Mouse (Mus musculus) heart, adult 2 months (tissue): ENCODE data around the gene Kcnk1. TPM values are rescaled to one million over a fixed set of nuclear protein-coding genes. Genes with fewer than 3 reads are reported as not detected.

ENCODE experiments used
- DNase-seq, 2 experiments: peaks; one replicate each; pipeline ENCODE4 v3.0.0; 2021
- H3K27ac ChIP-seq: fragments of 200-600 bp; 2 replicates; pipeline ENCODE4 v1.8.1; 2022
- H3K27me3 ChIP-seq: fragments of 200-500 bp; 2 replicates; pipeline ENCODE4 v1.6.1; 2012; ENCODE audit warnings: mild to moderate bottlenecking, low read length, inconsistent platforms, mixed read lengths; ENCODE audit not compliant: control insufficient read depth, insufficient read depth
- H3K36me3 ChIP-seq: fragments of 200-500 bp; 2 replicates; pipeline ENCODE4 v1.6.1; 2012; ENCODE audit warnings: low read length, inconsistent platforms; ENCODE audit not compliant: control insufficient read depth, insufficient read depth
- H3K4me1 ChIP-seq: fragments of 200-500 bp; 2 replicates; pipeline ENCODE4 v1.6.1; 2011; ENCODE audit warnings: low read length; ENCODE audit not compliant: control insufficient read depth, insufficient read depth
- H3K4me3 ChIP-seq: fragments of 200-600 bp; 2 replicates; pipeline ENCODE4 v1.8.1; 2022
- H3K79me2 ChIP-seq: fragments of 200-500 bp; replicated peaks from 2 replicates; pipeline ENCODE4 v1.6.1; 2012; ENCODE audit warnings: mild to moderate bottlenecking, inconsistent platforms, low read length, moderate library complexity, mixed read lengths; ENCODE audit not compliant: control insufficient read depth, insufficient read depth
- H3K9ac ChIP-seq: fragments of 200-500 bp; 2 replicates; pipeline ENCODE4 v1.6.1; 2012; ENCODE audit warnings: low read depth, mild to moderate bottlenecking, control low read depth, inconsistent platforms, low read length, mixed read lengths
- CTCF ChIP-seq: fragments of 200-600 bp; IDR thresholded peaks from 2 replicates; pipeline ENCODE4 v1.8.1; 2022; ENCODE audit warnings: antibody characterized with exemption, mild to moderate bottlenecking, moderate library complexity
- EP300 ChIP-seq: fragments of 200-500 bp; IDR thresholded peaks from 2 replicates; pipeline ENCODE4 v1.6.1; 2011; ENCODE audit warnings: low read depth, low read length, control low read depth; ENCODE audit not compliant: insufficient read depth
- POLR2A ChIP-seq: fragments of 200-500 bp; IDR thresholded peaks from 2 replicates; pipeline ENCODE4 v1.6.1; 2011; ENCODE audit warnings: mild to moderate bottlenecking, low read depth, low read length, control low read depth; ENCODE audit not compliant: insufficient read depth
- WGBS: fragments of 180-500 bp; shearing (Covaris S2); methylation state at CpG from one replicate; pipeline ENCODE4 v1.1.7; 2018; 5-methylcytosine and 5-hydroxymethylcytosine counted together
- intact Hi-C: fragments of 180-260 bp; cut with DNase I; formaldehyde crosslinking; loops from one replicate; pipeline ENCODE4 v1.15.1; 2025
- polyA plus RNA-seq: library from polyadenylated mRNA; depleted of rRNA; stranded (reverse); fragments of >200 nt; gene quantifications from 2 replicates; pipeline ENCODE4 v1.2.3, GENCODE M21; 2012
- total RNA-seq, 2 experiments: library from RNA; stranded (reverse); gene quantifications; 2 replicates each; pipeline ENCODE4 v1.2.3; 2021

The Kcnk1 gene
- total and polyA plus RNA-seq, 3 experiments = 0.31 to 0.78 TPM; not detected in 1

DNA sequence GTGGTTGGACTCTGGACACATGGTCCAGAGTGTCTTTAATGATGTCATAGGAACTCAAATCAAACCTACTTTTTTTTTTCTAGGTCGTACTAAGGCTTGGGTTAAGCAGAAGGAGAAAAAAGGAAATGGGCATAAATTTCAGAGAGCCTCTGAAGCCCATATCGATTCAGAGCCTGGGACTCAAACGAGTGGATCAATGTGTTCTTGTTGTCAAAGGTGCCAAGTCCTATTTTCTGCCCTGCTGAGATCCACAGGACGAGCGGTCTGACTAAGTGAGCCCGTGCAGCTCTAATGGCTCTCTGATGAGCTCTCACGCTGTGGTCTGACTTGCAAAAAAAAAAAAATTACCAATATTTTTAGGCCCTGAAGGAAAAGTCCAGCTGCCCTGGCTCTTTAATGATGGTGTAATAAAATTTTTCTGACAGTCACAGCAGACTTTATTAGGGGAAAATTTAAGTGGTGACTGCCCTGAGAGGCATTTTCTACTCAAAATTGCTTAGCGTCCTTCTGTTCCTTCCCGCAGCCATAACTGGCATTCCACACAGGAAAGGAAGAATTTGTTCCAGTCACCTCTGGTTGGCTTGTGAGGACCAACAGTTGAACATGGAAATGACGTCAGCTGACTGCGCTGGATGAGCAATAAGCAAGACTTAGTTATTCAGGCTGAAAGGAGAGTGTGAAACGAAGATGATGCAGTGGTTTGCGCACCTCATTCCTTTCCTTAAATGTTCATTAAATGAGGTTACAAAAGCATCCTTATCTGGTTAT, 37.6 kb upstream of the Kcnk1 start:
- H3K27ac ChIP-seq = no peak overlapping the region
- H3K36me3 ChIP-seq = no peaks in the 10 kb centered on the region
- TF ChIP-seq CTCF (no peak), EP300 (no peak), POLR2A (no peak)
- H3K27me3 ChIP-seq = peaks cover 2% of the 10 kb centered on the region; the same call in 1 of the 2 replicates
- H3K4me1 ChIP-seq = no peaks in the 10 kb centered on the region
- intact Hi-C loops = no loop called here
- H3K9ac ChIP-seq = no peak overlapping the region
- 68% methylated on average over 13 of the region's 13 CpGs for WGBS
- no peak overlapping the region for H3K4me3 ChIP-seq
- H3K79me2 ChIP-seq = no peaks in the 10 kb centered on the region
- DNase-seq = no peak

DNA sequence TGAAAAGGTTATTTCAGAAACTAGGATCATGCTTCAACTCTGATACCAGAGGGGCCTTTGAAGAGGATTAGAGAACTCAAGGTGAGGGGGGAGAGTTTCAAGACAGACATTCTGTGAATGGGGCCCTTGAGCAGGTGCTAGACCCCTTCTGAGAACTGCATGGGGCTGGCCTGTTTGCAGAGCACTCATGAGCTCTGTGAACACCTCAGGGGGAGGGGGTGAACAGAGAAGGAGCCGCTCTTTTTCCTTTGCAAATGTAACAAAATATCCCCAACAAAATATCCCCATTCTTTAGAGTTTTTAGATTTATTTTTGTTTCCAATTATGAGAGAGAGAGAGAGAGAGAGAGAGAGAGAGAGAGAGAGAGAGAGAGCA, 37.0 kb upstream of the Kcnk1 start:
- TF ChIP-seq CTCF (no peak), EP300 (no peak), POLR2A (no peak)
- Histone ChIP-seq H3K36me3 (no peaks in the 10 kb centered on the region), H3K4me3 (no peak overlapping the region), H3K27me3 (peaks cover 2% of the 10 kb centered on the region; the same call in 1 of the 2 replicates), H3K27ac (no peak overlapping the region), H3K9ac (no peak overlapping the region), H3K4me1 (no peaks in the 10 kb centered on the region), H3K79me2 (no peaks in the 10 kb centered on the region)
- 83% methylated on average over 1 of the region's 1 CpGs for WGBS
- intact Hi-C loops = no loop called here
- DNase-seq = no peak

DNA sequence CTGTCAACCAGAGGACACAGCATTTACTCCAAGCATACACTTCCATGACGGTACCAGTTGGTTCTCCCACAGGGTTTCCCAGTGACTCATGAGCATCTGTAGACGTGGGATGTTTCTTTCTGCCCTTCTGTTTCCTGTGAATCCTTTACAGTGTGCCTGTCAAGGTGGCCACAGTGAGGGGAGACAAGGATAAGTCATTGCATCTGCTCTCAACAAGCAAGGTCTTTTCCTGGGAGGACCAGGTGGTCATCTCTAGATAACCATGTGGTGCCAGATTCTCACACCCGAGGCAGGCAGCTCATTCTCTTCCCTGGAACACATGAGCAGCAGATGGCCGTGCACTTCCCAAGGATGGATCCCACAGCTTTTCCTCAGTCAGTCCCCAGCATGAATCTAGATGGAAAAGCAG, 35.6 kb upstream of the Kcnk1 start:
- intact Hi-C loops = no loop called here
- Histone ChIP-seq H3K27ac (no peak overlapping the region), H3K79me2 (no peaks in the 10 kb centered on the region), H3K4me3 (no peak overlapping the region), H3K36me3 (no peaks in the 10 kb centered on the region), H3K9ac (no peak overlapping the region), H3K4me1 (no peaks in the 10 kb centered on the region), H3K27me3 (peaks cover 4% of the 10 kb centered on the region)
- TF ChIP-seq EP300 (no peak), POLR2A (no peak), CTCF (no peak)
- DNase-seq = no peak
- 20% methylated on average over 4 of the region's 4 CpGs for WGBS

DNA sequence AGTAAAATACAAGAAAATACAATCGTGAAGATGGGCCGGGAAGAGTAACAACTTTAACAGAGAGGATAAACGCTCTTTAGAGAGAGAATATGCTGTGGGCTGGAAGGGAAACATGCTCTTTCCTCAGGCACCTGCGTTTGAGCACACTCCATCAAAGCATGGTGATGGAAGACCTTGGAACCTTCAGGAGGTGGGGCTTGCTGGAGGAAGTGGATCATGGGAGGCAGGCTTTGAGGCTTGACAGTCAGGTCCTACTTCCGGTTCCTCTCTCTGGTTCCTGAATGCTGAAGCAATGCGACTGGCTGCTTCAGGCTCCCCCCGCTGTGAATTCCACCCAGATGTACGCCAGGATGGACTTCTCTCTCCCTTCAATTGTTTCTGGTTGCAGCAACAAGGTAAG, 34.9 kb upstream of the Kcnk1 start:
- Histone ChIP-seq H3K9ac (no peak overlapping the region), H3K4me3 (no peak overlapping the region), H3K36me3 (no peaks in the 10 kb centered on the region), H3K27me3 (peaks cover 4% of the 10 kb centered on the region), H3K27ac (no peak overlapping the region), H3K4me1 (no peaks in the 10 kb centered on the region), H3K79me2 (no peaks in the 10 kb centered on the region)
- DNase-seq = no peak
- intact Hi-C loops = no loop called here
- TF ChIP-seq POLR2A = no peak
- no peak for TF ChIP-seq EP300
- no peak for TF ChIP-seq CTCF
- 78% methylated on average over 8 of the region's 8 CpGs for WGBS

DNA sequence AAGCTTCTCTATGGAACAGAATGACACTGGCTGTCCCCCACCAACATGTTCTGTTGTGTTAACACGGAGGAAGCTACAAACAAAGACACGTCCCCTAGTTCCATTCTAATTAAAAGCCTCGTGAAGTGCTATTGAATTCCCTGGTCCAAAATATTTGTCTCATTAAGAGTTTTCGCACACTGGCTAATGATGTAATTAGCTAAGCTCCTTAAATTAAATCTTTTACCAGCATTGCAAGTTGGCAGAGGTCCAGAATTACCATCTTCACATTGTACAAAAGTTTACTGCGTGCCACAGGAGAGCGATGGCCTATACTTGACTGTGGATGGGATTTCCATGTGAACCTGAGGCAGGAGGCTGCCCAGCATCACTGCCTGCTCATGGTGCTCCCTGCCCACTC, 33.2 kb upstream of the Kcnk1 start:
- TF ChIP-seq CTCF = no peak
- TF ChIP-seq POLR2A = no peak
- TF ChIP-seq EP300 = no peak

DNA sequence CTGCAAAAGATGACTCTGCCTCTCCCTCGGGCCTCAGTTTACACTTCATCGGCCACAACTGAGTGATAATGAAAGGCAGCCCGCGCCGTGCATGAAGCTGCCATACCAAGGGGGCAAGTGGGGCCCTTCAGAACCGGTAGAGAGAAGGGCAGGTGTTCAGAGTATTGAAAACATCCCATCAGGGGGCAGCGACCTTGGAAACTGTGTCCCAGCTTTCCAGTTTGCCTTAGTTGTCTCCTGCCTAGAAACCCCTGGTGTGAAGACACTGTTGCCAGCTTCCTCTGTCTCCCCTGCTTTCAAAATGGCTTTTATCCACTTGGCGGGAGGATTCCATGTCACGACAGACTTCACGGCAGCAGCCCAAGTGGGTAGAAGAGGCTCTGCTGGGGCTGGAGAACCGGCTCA, 31.2 kb upstream of the Kcnk1 start:
- H3K27me3 ChIP-seq = peaks cover 5% of the 10 kb centered on the region
- no peaks in the 10 kb centered on the region for H3K4me1 ChIP-seq
- H3K9ac ChIP-seq = no peak overlapping the region
- WGBS = 5% methylated on average over 11 of the region's 11 CpGs
- H3K27ac ChIP-seq = no peak overlapping the region
- TF ChIP-seq CTCF (no peak), POLR2A (no peak), EP300 (no peak)
- intact Hi-C loops = no loop called here
- H3K79me2 ChIP-seq = no peaks in the 10 kb centered on the region
- DNase-seq = no peak
- H3K36me3 ChIP-seq = no peaks in the 10 kb centered on the region
- H3K4me3 ChIP-seq = no peak overlapping the region

More for the DNA sequence above, 33.2 kb upstream of the Kcnk1 start:
- no peak overlapping the region for H3K9ac ChIP-seq
- H3K79me2 ChIP-seq = no peaks in the 10 kb centered on the region
- H3K27ac ChIP-seq = no peak overlapping the region
- H3K36me3 ChIP-seq = no peaks in the 10 kb centered on the region
- peaks cover 4% of the 10 kb centered on the region for H3K27me3 ChIP-seq
- WGBS = 86% methylated on average over 6 of the region's 6 CpGs
- DNase-seq = no peak
- H3K4me1 ChIP-seq = no peaks in the 10 kb centered on the region
- intact Hi-C loops = no loop called here
- no peak overlapping the region for H3K4me3 ChIP-seq
